Mouse (Mus musculus) midbrain, embryonic 14.5 days (tissue): ENCODE measurements at regions not wholly inside any gene's neighbourhood (a gene's known extent, or its start where the extent isn't known, plus 50 kb on each side); places are given as distances from the start of the nearest gene placed in this dataset.
A peak's percentile ranks its signal among the peaks of the same experiment; 100 is the strongest.

Experiments
- ATAC-seq: fragments of 200-750 bp; cut with Nextera tagmentation; 2 replicates; pipeline ENCODE4 v1.8.0; 2017; ENCODE audit warnings: moderate number of reproducible peaks, moderate library complexity; ENCODE audit not compliant: low FRiP score, low TSS enrichment
- DNase-seq: peaks from one replicate; pipeline ENCODE4 v3.0.0-alpha.2; 2015
- H3K27ac ChIP-seq: fragments of 300-500 bp; sonication (generic); replicated peaks from 2 replicates; pipeline ENCODE4 v1.5.1; 2014; ENCODE audit warnings: mild to moderate bottlenecking, low read depth, low read length, moderate library complexity
- H3K27me3 ChIP-seq: fragments of 300-500 bp; sonication (generic); 2 replicates; pipeline ENCODE4 v1.6.1; 2014; ENCODE audit warnings: low read length, control low read depth, mixed read lengths; ENCODE audit not compliant: control insufficient read depth, insufficient read depth
- H3K36me3 ChIP-seq: fragments of 300-500 bp; sonication (generic); 2 replicates; pipeline ENCODE4 v1.6.1; 2014; ENCODE audit warnings: low read length, control low read depth; ENCODE audit not compliant: control insufficient read depth, insufficient read depth
- H3K4me1 ChIP-seq: fragments of 300-500 bp; sonication (generic); 2 replicates; pipeline ENCODE4 v1.6.1; 2014; ENCODE audit warnings: mild to moderate bottlenecking, antibody characterized with exemption, low read length, control low read depth; ENCODE audit not compliant: control insufficient read depth, insufficient read depth
- H3K4me2 ChIP-seq: fragments of 300-500 bp; sonication (generic); 2 replicates; pipeline ENCODE4 v1.6.1; 2014; ENCODE audit warnings: mild to moderate bottlenecking, low read length, moderate library complexity
- H3K4me3 ChIP-seq: fragments of 300-500 bp; sonication (generic); replicated peaks from 2 replicates; pipeline ENCODE4 v1.5.1; 2014; ENCODE audit warnings: low read depth, low read length
- H3K9ac ChIP-seq: fragments of 300-500 bp; sonication (generic); replicated peaks from 2 replicates; pipeline ENCODE4 v1.6.1; 2014; ENCODE audit warnings: mild to moderate bottlenecking, low read length, moderate library complexity
- H3K9me3 ChIP-seq: fragments of 300-500 bp; sonication (generic); 2 replicates; pipeline ENCODE4 v1.6.1; 2016; ENCODE audit warnings: low read length, control low read depth, mixed read lengths; ENCODE audit not compliant: control insufficient read depth
- WGBS: fragments of 180-500 bp; shearing (Covaris S2); extraction: QIAGEN DNeasy Blood & Tissue Kit; methylation state at CpG from one replicate; pipeline ENCODE4 v1.1.7; 2014; 5-methylcytosine and 5-hydroxymethylcytosine counted together

DNA sequence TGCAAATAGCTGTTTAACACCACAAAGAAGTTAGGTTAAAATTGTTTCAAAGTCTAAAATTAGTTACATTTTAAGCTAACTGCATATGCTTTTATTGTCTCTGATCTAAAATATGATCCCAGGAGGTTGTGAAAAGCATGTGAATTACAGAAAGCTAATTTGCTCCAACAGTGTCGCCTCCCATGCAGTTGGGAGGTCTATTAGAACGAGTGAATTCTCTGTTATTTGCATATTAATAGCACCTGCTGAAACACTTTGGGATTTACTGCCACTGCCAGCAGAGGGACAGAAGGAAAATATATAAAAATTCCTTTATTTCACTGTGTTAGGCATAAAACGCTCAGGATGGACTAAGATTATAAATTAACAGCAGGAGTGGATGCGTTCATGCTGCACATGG lies 947.7 kb downstream of the 5730522E02Rik start:
- no peak overlapping the region for H3K4me2 ChIP-seq
- H3K27me3 ChIP-seq, result no peaks in the 10 kb centered on the region
- H3K4me1 ChIP-seq, result no peaks in the 10 kb centered on the region
- DNase-seq, result peak; percentile 4
- peaks cover 3% of the 10 kb centered on the region; the same call in 1 of the 2 replicates for H3K9me3 ChIP-seq
- H3K36me3 ChIP-seq, result no peaks in the 10 kb centered on the region
- no peak overlapping the region for H3K4me3 ChIP-seq
- ATAC-seq, result no peak
- 20% methylated on average over 4 of the region's 4 CpGs for WGBS
- no peak overlapping the region for H3K27ac ChIP-seq
- H3K9ac ChIP-seq, result no peak overlapping the region

DNA sequence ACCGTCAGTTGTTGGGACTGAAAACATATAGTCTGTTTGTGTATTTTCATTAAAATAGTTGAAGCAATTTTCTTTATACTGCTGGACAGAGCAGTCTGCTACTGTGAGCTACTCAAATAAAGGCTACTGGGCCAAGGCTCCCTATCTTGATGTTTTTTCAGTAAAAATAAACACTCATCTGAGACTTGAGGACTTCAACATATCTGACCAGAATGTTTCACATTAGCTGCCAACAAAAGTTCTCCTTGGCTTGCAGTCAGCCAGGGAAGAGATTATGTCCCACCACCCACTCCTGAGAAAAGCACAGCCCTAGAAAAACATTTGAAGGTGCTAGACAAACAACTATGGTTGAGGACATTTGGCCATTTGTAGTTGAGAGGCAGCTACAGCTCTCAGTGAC lies 950.9 kb downstream of the 5730522E02Rik start:
- no peaks in the 10 kb centered on the region for H3K27me3 ChIP-seq
- DNase-seq (no peak), ATAC-seq (no peak)
- no peaks in the 10 kb centered on the region for H3K9me3 ChIP-seq
- H3K27ac ChIP-seq, result no peak overlapping the region
- no peaks in the 10 kb centered on the region for H3K36me3 ChIP-seq
- no peaks in the 10 kb centered on the region for H3K4me1 ChIP-seq
- H3K4me3 ChIP-seq, result no peak overlapping the region
- WGBS, result 90% methylated on average over 1 of the region's 1 CpGs
- H3K4me2 ChIP-seq, result no peak overlapping the region
- no peak overlapping the region for H3K9ac ChIP-seq

DNA sequence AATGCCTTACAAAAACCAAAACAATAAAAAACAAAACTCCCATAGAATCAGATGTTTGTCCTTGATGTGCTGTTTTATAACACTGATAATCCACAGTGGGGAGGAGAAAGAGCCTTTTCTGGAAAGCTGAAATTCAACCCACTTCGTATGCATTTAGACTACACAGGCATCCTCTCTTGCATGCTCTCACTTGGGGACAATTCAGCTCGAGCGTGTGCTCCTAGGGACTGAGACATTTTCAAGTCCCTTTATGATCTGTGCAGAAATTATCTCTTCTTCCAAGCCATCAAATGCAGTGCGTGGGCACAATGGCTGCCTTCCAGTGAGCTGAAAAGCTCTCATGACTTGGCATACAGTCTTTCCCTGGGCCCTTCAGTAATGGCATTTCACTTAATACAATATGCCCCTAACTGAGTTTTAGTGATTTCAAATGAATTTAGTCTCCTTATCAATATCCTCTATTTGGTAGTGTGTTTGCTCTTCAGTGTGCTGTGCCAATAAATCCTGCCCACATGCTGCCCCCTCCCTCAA lies 977.1 kb downstream of the 5730522E02Rik start:
- WGBS, result 75% methylated on average over 4 of the region's 4 CpGs
- ATAC-seq, result no peak

More for the DNA sequence above, 977.1 kb downstream of the 5730522E02Rik start:
- H3K4me2 ChIP-seq, result no peak overlapping the region
- no peaks in the 10 kb centered on the region for H3K4me1 ChIP-seq
- no peak overlapping the region for H3K27ac ChIP-seq
- no peaks in the 10 kb centered on the region for H3K36me3 ChIP-seq
- no peaks in the 10 kb centered on the region for H3K9me3 ChIP-seq
- H3K4me3 ChIP-seq, result no peak overlapping the region
- H3K9ac ChIP-seq, result no peak overlapping the region
- H3K27me3 ChIP-seq, result no peaks in the 10 kb centered on the region
- peak; percentile 17 for DNase-seq
